Mouse (Mus musculus): ENCODE measurements around the gene Eif2b4. TPM values are rescaled to one million over a fixed set of nuclear protein-coding genes. Genes with fewer than 3 reads are reported as not detected.

The Eif2b4 gene
- total and polyA plus RNA-seq, 2 experiments from 2014 or later, result 36.7 to 60.7 TPM

GRCm38 (mm10) chr5:31168630-31169029, 24.6 kb downstream of the Eif2b4 start:
- Histone ChIP-seq H3K9ac (replicated peaks; ENCODE audit: low read depth, low read length) (no peak overlapping the region), H3K4me3 (ENCODE audit: low read depth, low read length) (no peak overlapping the region), H3K4me2 (ENCODE audit: low read depth, low read length) (no peak overlapping the region), H3K27me3 (ENCODE audit: control insufficient read depth, insufficient read depth, low read length) (no peaks in the 10 kb centered on the region), H3K36me3 (replicated peaks; ENCODE audit: control insufficient read depth, insufficient read depth, low read length) (peaks cover 94% of the 10 kb centered on the region), H3K27ac (ENCODE audit: low read depth) (no peak overlapping the region), H3K9me3 (replicated peaks; ENCODE audit: control insufficient read depth, low read length) (no peaks in the 10 kb centered on the region), H3K4me1 (ENCODE audit: control insufficient read depth, insufficient read depth) (no peaks in the 10 kb centered on the region)
- 67% methylated on average over 4 of the region's 4 CpGs for WGBS
- ATAC-seq (ENCODE audit: insufficient read depth, low read depth) (no peak), DNase-seq (ENCODE audit: low spot score) (no peak)
- TF ChIP-seq CTCF (IDR thresholded peaks at IDR 0.05; ENCODE audit: low read depth) (no peak), EP300 (IDR thresholded peaks at IDR 0.05; ENCODE audit: low read depth) (no peak)

- 75% methylated on average over 1 of the region's 1 CpGs for WGBS
- peaks cover 87% of the 10 kb centered on the region for H3K36me3 ChIP-seq (replicated peaks; ENCODE audit: control insufficient read depth, insufficient read depth, low read length)
- no peaks in the 10 kb centered on the region for H3K9me3 ChIP-seq (replicated peaks; ENCODE audit: control insufficient read depth, low read length)
- no peaks in the 10 kb centered on the region for H3K27me3 ChIP-seq (ENCODE audit: control insufficient read depth, insufficient read depth, low read length)
- H3K27ac ChIP-seq (ENCODE audit: low read depth), result no peak overlapping the region
- H3K4me1 ChIP-seq (ENCODE audit: control insufficient read depth, insufficient read depth), result no peaks in the 10 kb centered on the region
- H3K4me3 ChIP-seq (ENCODE audit: low read depth, low read length), result no peak overlapping the region
- no peak overlapping the region for H3K4me2 ChIP-seq (ENCODE audit: low read depth, low read length)
- DNase-seq (ENCODE audit: low spot score) (no peak), ATAC-seq (ENCODE audit: insufficient read depth, low read depth) (no peak)
- H3K9ac ChIP-seq (replicated peaks; ENCODE audit: low read depth, low read length), result no peak overlapping the region
- TF ChIP-seq CTCF (IDR thresholded peaks at IDR 0.05; ENCODE audit: low read depth) (no peak), EP300 (IDR thresholded peaks at IDR 0.05; ENCODE audit: low read depth) (no peak)
Observed at GRCm38 (mm10) chr5:31164878-31165277, 28.4 kb downstream of the Eif2b4 start.

DNA sequence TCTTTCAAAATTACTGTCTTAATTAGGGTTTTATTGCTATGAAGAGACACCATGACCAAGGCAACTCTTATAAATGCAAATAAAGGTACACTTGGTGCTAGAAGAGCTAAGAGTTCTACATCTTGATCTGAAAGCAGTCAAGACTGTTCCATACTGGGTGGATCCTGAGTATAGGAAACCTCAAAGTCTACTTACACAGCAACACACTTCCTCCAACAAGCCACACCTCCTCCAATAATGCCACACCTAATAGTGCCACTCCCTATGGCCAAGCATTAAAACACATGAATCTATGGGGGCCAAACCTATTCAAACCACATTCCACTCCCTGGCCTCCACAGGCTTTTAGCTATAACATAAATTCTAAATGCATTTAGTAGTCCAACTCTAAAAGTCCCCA, 30.8 kb downstream of the Eif2b4 start:
- H3K27ac ChIP-seq (ENCODE audit: low read depth), result no peak overlapping the region
- H3K4me3 ChIP-seq (ENCODE audit: low read depth, low read length), result no peak overlapping the region
- no peaks in the 10 kb centered on the region for H3K27me3 ChIP-seq (ENCODE audit: control insufficient read depth, insufficient read depth, low read length)
- no peak overlapping the region for H3K4me2 ChIP-seq (ENCODE audit: low read depth, low read length)
- H3K4me1 ChIP-seq (ENCODE audit: control insufficient read depth, insufficient read depth), result no peaks in the 10 kb centered on the region
- peaks cover 87% of the 10 kb centered on the region for H3K36me3 ChIP-seq (replicated peaks; ENCODE audit: control insufficient read depth, insufficient read depth, low read length)
- no peak overlapping the region for H3K9ac ChIP-seq (replicated peaks; ENCODE audit: low read depth, low read length)
- TF ChIP-seq EP300 (IDR thresholded peaks at IDR 0.05; ENCODE audit: low read depth) (no peak), CTCF (IDR thresholded peaks at IDR 0.05; ENCODE audit: low read depth) (no peak)
- DNase-seq (ENCODE audit: low spot score) (no peak), ATAC-seq (ENCODE audit: insufficient read depth, low read depth) (no peak)
- no peaks in the 10 kb centered on the region for H3K9me3 ChIP-seq (replicated peaks; ENCODE audit: control insufficient read depth, low read length)

DNA sequence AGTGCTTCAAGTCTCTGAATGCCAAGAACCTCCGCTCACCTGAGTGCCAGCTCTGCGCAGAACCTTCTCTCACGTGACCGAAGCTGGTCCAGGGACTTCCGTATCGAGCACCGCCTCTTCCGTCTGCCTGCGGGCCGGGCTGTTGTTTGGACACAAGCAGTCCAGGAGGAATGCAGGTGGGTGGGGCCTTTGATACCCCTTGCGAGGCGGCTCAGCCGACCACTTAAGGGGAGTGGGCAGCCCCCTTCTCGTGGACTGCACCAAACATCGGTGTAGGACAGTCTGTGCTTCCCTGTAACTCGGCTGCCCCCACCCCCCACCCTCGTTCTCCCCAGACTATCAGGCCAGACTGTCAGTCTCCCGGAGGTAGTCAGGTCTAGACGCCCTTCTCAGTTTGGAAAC, 39.1 kb downstream of the Eif2b4 start, which contains the start of gene Mpv17:
Mpv17 (minus strand) TSS at position 100 of the 402 bp plus-strand sequence.
- Histone ChIP-seq H3K9ac (replicated peaks; ENCODE audit: low read depth, low read length) (peak within 1 kb of the TSS; percentile 68), H3K27ac (ENCODE audit: low read depth) (peak within 1 kb of the TSS; percentile 68), H3K36me3 (replicated peaks; ENCODE audit: control insufficient read depth, insufficient read depth, low read length) (peaks cover 34% of the 10 kb centered on the region), H3K9me3 (replicated peaks; ENCODE audit: control insufficient read depth, low read length) (no peaks in the 10 kb centered on the region), H3K27me3 (ENCODE audit: control insufficient read depth, insufficient read depth, low read length) (no peaks in the 10 kb centered on the region), H3K4me2 (ENCODE audit: low read depth, low read length) (peak within 1 kb of the TSS; percentile 77), H3K4me3 (ENCODE audit: low read depth, low read length) (peak within 1 kb of the TSS; percentile 73), H3K4me1 (ENCODE audit: control insufficient read depth, insufficient read depth) (peaks cover 6% of the 10 kb centered on the region)
- ATAC-seq (ENCODE audit: insufficient read depth, low read depth) (peak; percentile 94), DNase-seq (ENCODE audit: low spot score) (peak; percentile 90)
- WGBS, result 0% methylated on average over 19 of the region's 19 CpGs
- TF ChIP-seq CTCF (IDR thresholded peaks at IDR 0.05; ENCODE audit: low read depth) (no peak), EP300 (IDR thresholded peaks at IDR 0.05; ENCODE audit: low read depth) (no peak)

DNA sequence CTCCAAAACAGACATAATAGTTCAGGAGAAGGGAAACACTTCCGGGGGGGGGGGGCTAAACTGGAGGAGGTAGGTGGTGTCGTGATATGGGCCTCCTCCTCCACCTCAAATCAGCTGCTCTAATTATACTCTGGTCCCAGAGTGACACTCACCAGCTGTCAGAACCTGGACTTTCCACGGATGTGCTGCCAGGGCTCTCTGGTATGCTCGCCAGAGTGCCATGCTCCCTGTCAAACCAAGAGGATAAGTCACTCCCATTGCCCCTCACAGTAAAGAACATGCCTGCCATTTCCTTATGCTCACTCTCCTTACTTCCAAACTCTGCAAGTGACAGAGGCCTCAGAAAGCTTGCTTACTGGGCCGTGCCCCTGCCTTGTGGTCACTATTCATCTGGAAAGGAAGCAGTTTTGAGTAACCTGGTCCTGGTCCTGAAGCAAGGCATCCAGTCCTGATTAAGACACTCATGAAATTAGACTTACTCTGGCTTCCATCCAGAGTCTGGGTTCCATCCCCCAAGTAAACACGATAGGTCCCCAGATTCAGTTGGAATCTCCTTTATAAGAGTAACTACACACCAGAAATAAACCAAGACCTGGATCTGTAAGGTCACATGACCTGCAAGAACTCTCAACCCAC, 39.6 kb downstream of the Eif2b4 start:
- no peaks in the 10 kb centered on the region for H3K9me3 ChIP-seq (replicated peaks; ENCODE audit: control insufficient read depth, low read length)
- 26% methylated on average over 6 of the region's 6 CpGs for WGBS
- H3K4me1 ChIP-seq (ENCODE audit: control insufficient read depth, insufficient read depth), result peaks cover 6% of the 10 kb centered on the region
- peak overlapping the region; percentile 73 for H3K4me3 ChIP-seq (ENCODE audit: low read depth, low read length)
- ATAC-seq (ENCODE audit: insufficient read depth, low read depth) (0 out of 2 replicates have a peak, but pooled peaks have one; percentile 3), DNase-seq (ENCODE audit: low spot score) (peak; percentile 10)
- H3K4me2 ChIP-seq (ENCODE audit: low read depth, low read length), result peak overlapping the region; percentile 77
- no peaks in the 10 kb centered on the region for H3K27me3 ChIP-seq (ENCODE audit: control insufficient read depth, insufficient read depth, low read length)
- peak overlapping the region; percentile 68; the same call in 1 of the 2 replicates for H3K27ac ChIP-seq (ENCODE audit: low read depth)
- TF ChIP-seq EP300 (IDR thresholded peaks at IDR 0.05; ENCODE audit: low read depth) (no peak), CTCF (IDR thresholded peaks at IDR 0.05; ENCODE audit: low read depth) (no peak)
- peak overlapping the region; percentile 68 for H3K9ac ChIP-seq (replicated peaks; ENCODE audit: low read depth, low read length)
- peaks cover 28% of the 10 kb centered on the region for H3K36me3 ChIP-seq (replicated peaks; ENCODE audit: control insufficient read depth, insufficient read depth, low read length)

GRCm38 (mm10) chr5:31151746-31152145, 41.5 kb downstream of the Eif2b4 start:
- peaks cover 6% of the 10 kb centered on the region for H3K4me1 ChIP-seq (ENCODE audit: control insufficient read depth, insufficient read depth)
- no peaks in the 10 kb centered on the region for H3K27me3 ChIP-seq (ENCODE audit: control insufficient read depth, insufficient read depth, low read length)
- H3K36me3 ChIP-seq (replicated peaks; ENCODE audit: control insufficient read depth, insufficient read depth, low read length), result peaks cover 10% of the 10 kb centered on the region
- 44% methylated on average over 3 of the region's 3 CpGs for WGBS
- H3K4me3 ChIP-seq (ENCODE audit: low read depth, low read length), result no peak overlapping the region
- no peak overlapping the region for H3K27ac ChIP-seq (ENCODE audit: low read depth)
- H3K4me2 ChIP-seq (ENCODE audit: low read depth, low read length), result no peak overlapping the region
- TF ChIP-seq EP300 (IDR thresholded peaks at IDR 0.05; ENCODE audit: low read depth) (no peak), CTCF (IDR thresholded peaks at IDR 0.05; ENCODE audit: low read depth) (peak; percentile 39)
- ATAC-seq (ENCODE audit: insufficient read depth, low read depth) (no peak), DNase-seq (ENCODE audit: low spot score) (peak; percentile 17)
- no peak overlapping the region for H3K9ac ChIP-seq (replicated peaks; ENCODE audit: low read depth, low read length)
- no peaks in the 10 kb centered on the region for H3K9me3 ChIP-seq (replicated peaks; ENCODE audit: control insufficient read depth, low read length)

Measured in heart, postnatal 0 days (tissue).